Mouse (Mus musculus) megakaryocyte, embryonic 14.5 days (primary cell): Measurements from ENCODE around the gene 1700034I23Rik. TPM values are rescaled to one million over a fixed set of nuclear protein-coding genes. Genes with fewer than 3 reads are reported as not detected.

Experiments used
- polyA plus RNA-seq: library from polyadenylated mRNA; stranded (reverse); fragments of >175 nt; gene quantifications from 2 replicates; pipeline ENCODE4 v1.2.3, GENCODE M21; 2012; ENCODE audit warnings: low replicate concordance; ENCODE audit not compliant: insufficient read depth

1700034I23Rik gene
- polyA plus RNA-seq, 1 experiment: not detected

Other genes starting within 250 kb of the 1700034I23Rik start
- not detected in 2 replicates for gene Slc25a31, start 193.7 kb downstream of the 1700034I23Rik start, polyA plus RNA-seq
- gene Hspa4l, start 158.0 kb downstream of the 1700034I23Rik start, polyA plus RNA-seq: 1.8 TPM in 1 of 2 replicates, not detected in the other
- 4.1 TPM in 1 of 2 replicates, not detected in the other for gene Plk4, start 102.5 kb downstream of the 1700034I23Rik start, polyA plus RNA-seq
- 0.73 TPM in 1 of 2 replicates, not detected in the other for gene Mfsd8, start 55.7 kb downstream of the 1700034I23Rik start, polyA plus RNA-seq
- gene Abhd18, start 55.6 kb downstream of the 1700034I23Rik start, polyA plus RNA-seq: 0.51 and 1.7 TPM in 2 replicates
- gene Larp1b, start 47.3 kb upstream of the 1700034I23Rik start, polyA plus RNA-seq: 20.7 and 31.6 TPM in 2 replicates
- gene Pgrmc2, start 180.5 kb upstream of the 1700034I23Rik start, polyA plus RNA-seq: 5.3 and 14.2 TPM in 2 replicates